Mouse (Mus musculus) embryonic facial prominence, embryonic 11.5 days (tissue): ENCODE data around the gene Smad3. TPM values are rescaled to one million over a fixed set of nuclear protein-coding genes. Genes with fewer than 3 reads are reported as not detected.

Experiments used
- ATAC-seq: fragments of 200-750 bp; cut with Nextera tagmentation; replicated peaks from 2 replicates; pipeline ENCODE4 v1.8.0; 2017; ENCODE audit warnings: low read depth; ENCODE audit not compliant: insufficient number of reproducible peaks, low FRiP score, low TSS enrichment
- DNase-seq: peaks from one replicate; pipeline ENCODE4 v3.0.0-alpha.2; 2015; ENCODE audit warnings: low spot score
- H3K27ac ChIP-seq: fragments of 300-500 bp; sonication (generic); replicated peaks from 2 replicates; pipeline ENCODE4 v1.5.1; 2014; ENCODE audit warnings: mild to moderate bottlenecking, low read depth, low read length, control low read depth
- H3K27me3 ChIP-seq: fragments of 300-500 bp; sonication (generic); 2 replicates; pipeline ENCODE4 v1.6.1; 2014; ENCODE audit warnings: mild to moderate bottlenecking, low read length, moderate library complexity, mixed read lengths; ENCODE audit not compliant: control insufficient read depth, insufficient read depth
- H3K36me3 ChIP-seq: fragments of 300-500 bp; sonication (generic); replicated peaks from 2 replicates; pipeline ENCODE4 v1.6.1; 2014; ENCODE audit warnings: low read depth, mild to moderate bottlenecking, low read length, moderate library complexity, mixed read lengths; ENCODE audit not compliant: control insufficient read depth, insufficient read depth
- H3K4me1 ChIP-seq: fragments of 300-500 bp; sonication (generic); 2 replicates; pipeline ENCODE4 v1.6.1; 2014; ENCODE audit warnings: low read length, mixed read lengths; ENCODE audit not compliant: control insufficient read depth, insufficient read depth
- H3K4me2 ChIP-seq: fragments of 300-500 bp; sonication (generic); 2 replicates; pipeline ENCODE4 v1.6.1; 2014; ENCODE audit warnings: low read depth, mild to moderate bottlenecking, control low read depth, low read length, moderate library complexity
- H3K4me3 ChIP-seq: fragments of 300-500 bp; sonication (generic); 2 replicates; pipeline ENCODE4 v1.5.1; 2014; ENCODE audit warnings: low read depth, low read length, control low read depth
- H3K9ac ChIP-seq: fragments of 300-500 bp; sonication (generic); replicated peaks from 2 replicates; pipeline ENCODE4 v1.6.1; 2014; ENCODE audit warnings: mild to moderate bottlenecking, control low read depth, low read length
- H3K9me3 ChIP-seq: fragments of 300-500 bp; sonication (generic); replicated peaks from 2 replicates; pipeline ENCODE4 v1.6.1; 2016; ENCODE audit warnings: mild to moderate bottlenecking, low read length, inconsistent platforms, mixed read lengths; ENCODE audit not compliant: control insufficient read depth
- WGBS: fragments of 180-500 bp; shearing (Covaris S2); extraction: QIAGEN DNeasy Blood & Tissue Kit; methylation state at CpG from one replicate; pipeline ENCODE4 v1.1.7; 2014; 5-methylcytosine and 5-hydroxymethylcytosine counted together
- polyA plus RNA-seq: library from polyadenylated mRNA; unstranded; fragments of >200 nt; fragmentation: Nextera tagmentation; extraction: Ambion mirVana; gene quantifications from 2 replicates; pipeline ENCODE4 v1.2.1, GENCODE M21; 2014

Smad3 gene
- polyA plus RNA-seq, 1 experiment from 2014 or later = 19.0 TPM

GRCm38 (mm10) chr9:63731114-63731828 is 26.5 kb downstream of the Smad3 start:
- H3K27ac ChIP-seq = no peak overlapping the region
- no peak for DNase-seq
- no peaks in the 10 kb centered on the region for H3K27me3 ChIP-seq
- 86% methylated on average over 9 of the region's 9 CpGs for WGBS
- no peak overlapping the region for H3K4me3 ChIP-seq
- H3K4me2 ChIP-seq = no peak overlapping the region
- no peak overlapping the region for H3K9ac ChIP-seq
- ATAC-seq = no peak
- peaks cover 5% of the 10 kb centered on the region; the same call in 1 of the 2 replicates for H3K4me1 ChIP-seq
- no peaks in the 10 kb centered on the region for H3K9me3 ChIP-seq
- H3K36me3 ChIP-seq = no peaks in the 10 kb centered on the region

- 68% methylated on average over 10 of the region's 10 CpGs for WGBS
Observed at GRCm38 (mm10) chr9:63728969-63729368, 28.8 kb downstream of the Smad3 start.

GRCm38 (mm10) chr9:63727070-63727469 is 30.7 kb downstream of the Smad3 start:
- WGBS = 95% methylated on average over 6 of the region's 6 CpGs
- ATAC-seq (no peak), DNase-seq (no peak)
- H3K4me2 ChIP-seq = no peak overlapping the region
- H3K27me3 ChIP-seq = no peaks in the 10 kb centered on the region
- H3K9me3 ChIP-seq = no peaks in the 10 kb centered on the region
- H3K36me3 ChIP-seq = no peaks in the 10 kb centered on the region
- H3K4me1 ChIP-seq = peaks cover 6% of the 10 kb centered on the region; the same call in 1 of the 2 replicates
- H3K27ac ChIP-seq = no peak overlapping the region
- no peak overlapping the region for H3K4me3 ChIP-seq
- no peak overlapping the region for H3K9ac ChIP-seq

More at GRCm38 (mm10) chr9:63728969-63729368, 28.8 kb downstream of the Smad3 start:
- ATAC-seq (no peak), DNase-seq (no peak)
- Histone ChIP-seq H3K27ac (no peak overlapping the region), H3K4me1 (peaks cover 6% of the 10 kb centered on the region; the same call in 1 of the 2 replicates), H3K27me3 (no peaks in the 10 kb centered on the region), H3K4me2 (no peak overlapping the region), H3K9ac (no peak overlapping the region), H3K36me3 (no peaks in the 10 kb centered on the region), H3K9me3 (no peaks in the 10 kb centered on the region), H3K4me3 (no peak overlapping the region)

GRCm38 (mm10) chr9:63726088-63727010 is 31.4 kb downstream of the Smad3 start:
- WGBS = 54% methylated on average over 13 of the region's 13 CpGs
- Histone ChIP-seq H3K36me3 (no peaks in the 10 kb centered on the region), H3K4me3 (no peak overlapping the region), H3K27ac (peak overlapping the region; percentile 20; the same call in 1 of the 2 replicates), H3K4me1 (peaks cover 6% of the 10 kb centered on the region; the same call in 1 of the 2 replicates), H3K4me2 (no peak overlapping the region), H3K9me3 (no peaks in the 10 kb centered on the region), H3K27me3 (no peaks in the 10 kb centered on the region), H3K9ac (peak overlapping the region; percentile 34; the same call in 1 of the 2 replicates)
- ATAC-seq = no peak
- no peak for DNase-seq

GRCm38 (mm10) chr9:63724750-63725149 is 33.0 kb downstream of the Smad3 start:
- H3K4me3 ChIP-seq = no peak overlapping the region
- H3K36me3 ChIP-seq = no peaks in the 10 kb centered on the region
- no peak for DNase-seq
- 80% methylated on average over 5 of the region's 5 CpGs for WGBS
- no peaks in the 10 kb centered on the region for H3K9me3 ChIP-seq
- no peak for ATAC-seq
- no peak overlapping the region for H3K4me2 ChIP-seq
- no peak overlapping the region for H3K27ac ChIP-seq
- H3K27me3 ChIP-seq = no peaks in the 10 kb centered on the region
- peaks cover 6% of the 10 kb centered on the region; the same call in 1 of the 2 replicates for H3K4me1 ChIP-seq
- H3K9ac ChIP-seq = no peak overlapping the region

- no peak overlapping the region for H3K4me3 ChIP-seq
- H3K36me3 ChIP-seq = no peaks in the 10 kb centered on the region
- no peak overlapping the region for H3K27ac ChIP-seq
- H3K27me3 ChIP-seq = no peaks in the 10 kb centered on the region
- DNase-seq = no peak
- 85% methylated on average over 9 of the region's 9 CpGs for WGBS
- no peak overlapping the region for H3K9ac ChIP-seq
- no peak overlapping the region for H3K4me2 ChIP-seq
- no peaks in the 10 kb centered on the region for H3K9me3 ChIP-seq
- H3K4me1 ChIP-seq = peaks cover 6% of the 10 kb centered on the region; the same call in 1 of the 2 replicates
- no peak for ATAC-seq
Observed at GRCm38 (mm10) chr9:63722918-63723317, 34.9 kb downstream of the Smad3 start.

GRCm38 (mm10) chr9:63722350-63722749 is 35.4 kb downstream of the Smad3 start:
- H3K27ac ChIP-seq = no peak overlapping the region
- 90% methylated on average over 7 of the region's 7 CpGs for WGBS
- no peaks in the 10 kb centered on the region for H3K27me3 ChIP-seq
- H3K4me3 ChIP-seq = no peak overlapping the region
- H3K9ac ChIP-seq = no peak overlapping the region
- no peaks in the 10 kb centered on the region for H3K9me3 ChIP-seq
- H3K36me3 ChIP-seq = no peaks in the 10 kb centered on the region
- ATAC-seq = no peak
- DNase-seq = no peak
- no peak overlapping the region for H3K4me2 ChIP-seq
- H3K4me1 ChIP-seq = peaks cover 6% of the 10 kb centered on the region; the same call in 1 of the 2 replicates
